Mouse (Mus musculus) spleen, postnatal 14 days (tissue): Measurements from ENCODE around the gene Pigx.
"Not testable (repeated sequence)": the region's sequence is repeated elsewhere in the genome, so short reads cannot be mapped to it uniquely, and the experiment has no call there.

Source experiments
- DNase-seq, 2 experiments: peaks; one replicate each; pipeline ENCODE4 v3.0.0; 2021 to 2022; ENCODE audit warnings: low spot score in 2 of 2

The Pigx gene

GRCm38 (mm10) chr16:32108578-32108977 is 9.0 kb upstream of the Pigx start:
- DNase-seq: no peak

GRCm38 (mm10) chr16:32108170-32108569 is 8.6 kb upstream of the Pigx start:
- no peak for DNase-seq

GRCm38 (mm10) chr16:32107342-32108045 is 8.0 kb upstream of the Pigx start:
- no peak for DNase-seq

- no peak for DNase-seq
Measured at GRCm38 (mm10) chr16:32105698-32106097, 6.2 kb upstream of the Pigx start.

- no peak for DNase-seq
Measured at GRCm38 (mm10) chr16:32102295-32102694, 2.8 kb upstream of the Pigx start.

GRCm38 (mm10) chr16:32098897-32099637 is 473 bp downstream of the Pigx start:
- DNase-seq: no peak

GRCm38 (mm10) chr16:32097757-32098156 is 1.8 kb downstream of the Pigx start:
- not testable (repeated sequence) for DNase-seq

GRCm38 (mm10) chr16:32091466-32091865 is 8.1 kb downstream of the Pigx start:
- no peak for DNase-seq

GRCm38 (mm10) chr16:32087629-32088443 is 11.7 kb downstream of the Pigx start:
- no peak for DNase-seq

- DNase-seq: peak; percentile 81 to 83
Measured at GRCm38 (mm10) chr16:32078991-32079511, 20.5 kb downstream of the Pigx start, which contains the start of gene Pak2. Pak2 (minus strand) TSS chr16:32079342.

GRCm38 (mm10) chr16:32078408-32078990 is 21.0 kb downstream of the Pigx start:
- DNase-seq: no peak

- DNase-seq: no peak
Measured at GRCm38 (mm10) chr16:32077648-32078407, 21.7 kb downstream of the Pigx start.

GRCm38 (mm10) chr16:32076406-32076805 is 23.1 kb downstream of the Pigx start:
- no peak for DNase-seq

- no peak for DNase-seq
Measured at GRCm38 (mm10) chr16:32075762-32076161, 23.8 kb downstream of the Pigx start.

- DNase-seq: not testable (repeated sequence)
Measured at GRCm38 (mm10) chr16:32070070-32070469, 29.5 kb downstream of the Pigx start.

- no peak for DNase-seq
Measured at GRCm38 (mm10) chr16:32068389-32069300, 30.9 kb downstream of the Pigx start.

- DNase-seq: no peak
Measured at GRCm38 (mm10) chr16:32066899-32067298, 32.6 kb downstream of the Pigx start.

- DNase-seq: no peak
Measured at GRCm38 (mm10) chr16:32063900-32064299, 35.6 kb downstream of the Pigx start.

- DNase-seq: no peak
Measured at GRCm38 (mm10) chr16:32062226-32062625, 37.3 kb downstream of the Pigx start.
